Mouse (Mus musculus) cortical plate, adult 2 months (tissue): ENCODE measurements around the gene Mapre3. TPM values are rescaled to one million over a fixed set of nuclear protein-coding genes. Genes with fewer than 3 reads are reported as not detected.
A peak's percentile ranks its signal among the peaks of the same experiment; 100 is the strongest.

Experiments used
- H3K27ac ChIP-seq: fragments of 200-500 bp; 2 replicates; pipeline ENCODE4 v1.5.1; 2012; ENCODE audit warnings: low read length, control low read depth, inconsistent platforms; ENCODE audit not compliant: insufficient read depth
- H3K4me1 ChIP-seq: fragments of 200-500 bp; 2 replicates; pipeline ENCODE4 v1.6.1; 2011; ENCODE audit warnings: low read length; ENCODE audit not compliant: control insufficient read depth, insufficient read depth
- H3K4me3 ChIP-seq: fragments of 200-500 bp; 2 replicates; pipeline ENCODE4 v1.5.1; 2011; ENCODE audit warnings: mild to moderate bottlenecking, low read length, control low read depth; ENCODE audit not compliant: insufficient read depth
- CTCF ChIP-seq: fragments of 200-500 bp; IDR thresholded peaks from 2 replicates; pipeline ENCODE4 v1.5.1; 2011; ENCODE audit warnings: mild to moderate bottlenecking, control low read depth, low read length; ENCODE audit not compliant: insufficient read depth; ENCODE audit errors: extremely low read depth
- POLR2A ChIP-seq: fragments of 200-500 bp; IDR thresholded peaks from 2 replicates; pipeline ENCODE4 v1.6.1; 2011; ENCODE audit warnings: mild to moderate bottlenecking, low read length, control low read depth; ENCODE audit not compliant: insufficient read depth; ENCODE audit errors: extremely low read depth
- polyA plus RNA-seq: library from polyadenylated mRNA; depleted of rRNA; stranded (reverse); fragments of >200 nt; gene quantifications from 2 replicates; pipeline ENCODE4 v1.2.3, GENCODE M21; 2012

Gene Mapre3
- polyA plus RNA-seq, 1 experiment: 268 TPM

GRCm38 (mm10) chr5:30855674-30856073, 41.2 kb downstream of the Mapre3 start:
- Histone ChIP-seq H3K4me1 (0 out of 2 replicates have a peak, but pooled peaks cover 3% of the 10 kb centered on the region), H3K4me3 (no peak overlapping the region), H3K27ac (no peak overlapping the region)
- TF ChIP-seq POLR2A: no peak
- no peak for TF ChIP-seq CTCF

GRCm38 (mm10) chr5:30856124-30856523, 41.7 kb downstream of the Mapre3 start:
- H3K4me1 ChIP-seq: 0 out of 2 replicates have a peak, but pooled peaks cover 3% of the 10 kb centered on the region
- no peak overlapping the region for H3K4me3 ChIP-seq
- H3K27ac ChIP-seq: no peak overlapping the region
- TF ChIP-seq CTCF: peak; percentile 32; the same call in 1 of the 2 replicates
- no peak for TF ChIP-seq POLR2A

- no peak overlapping the region for H3K27ac ChIP-seq
- H3K4me3 ChIP-seq: no peak overlapping the region
- H3K4me1 ChIP-seq: 0 out of 2 replicates have a peak, but pooled peaks cover 1% of the 10 kb centered on the region
- TF ChIP-seq CTCF (no peak), POLR2A (no peak)
Observed at GRCm38 (mm10) chr5:30863852-30864251, 49.4 kb downstream of the Mapre3 start.

GRCm38 (mm10) chr5:30864322-30864721, 49.9 kb downstream of the Mapre3 start:
- Histone ChIP-seq H3K4me1 (no peaks in the 10 kb centered on the region), H3K4me3 (no peak overlapping the region), H3K27ac (no peak overlapping the region)
- TF ChIP-seq CTCF (no peak), POLR2A (no peak)

- H3K4me3 ChIP-seq: no peak overlapping the region
- no peak overlapping the region for H3K27ac ChIP-seq
- no peak for TF ChIP-seq POLR2A
- TF ChIP-seq CTCF: no peak
Observed at GRCm38 (mm10) chr5:30866871-30867270, 52.4 kb downstream of the Mapre3 start.

GRCm38 (mm10) chr5:30867712-30868111, 53.3 kb downstream of the Mapre3 start, which contains the start of gene Tmem214:
TSS of gene Tmem214 (plus strand) at chr5:30868012.
- H3K4me3 ChIP-seq: no peak within 1 kb of the TSS
- H3K4me1 ChIP-seq: no peaks in the 10 kb centered on the region
- TF ChIP-seq POLR2A (no peak), CTCF (no peak)
- no peak within 1 kb of the TSS for H3K27ac ChIP-seq

More at GRCm38 (mm10) chr5:30866871-30867270, 52.4 kb downstream of the Mapre3 start:
- no peaks in the 10 kb centered on the region for H3K4me1 ChIP-seq

- H3K4me3 ChIP-seq: peak overlapping the region; percentile 91
- H3K4me1 ChIP-seq: no peaks in the 10 kb centered on the region
- H3K27ac ChIP-seq: no peak overlapping the region
- TF ChIP-seq POLR2A: no peak
- no peak for TF ChIP-seq CTCF
Observed at GRCm38 (mm10) chr5:30868981-30869380, 54.5 kb downstream of the Mapre3 start.

- no peaks in the 10 kb centered on the region for H3K4me1 ChIP-seq
- TF ChIP-seq CTCF: no peak
- TF ChIP-seq POLR2A: peak; percentile 76
- peak overlapping the region; percentile 58 for H3K27ac ChIP-seq
- peak overlapping the region; percentile 91 for H3K4me3 ChIP-seq
Observed at GRCm38 (mm10) chr5:30869405-30870130, 55.1 kb downstream of the Mapre3 start.

- no peaks in the 10 kb centered on the region for H3K4me1 ChIP-seq
- no peak overlapping the region for H3K27ac ChIP-seq
- TF ChIP-seq CTCF (no peak), POLR2A (no peak)
- H3K4me3 ChIP-seq: peak overlapping the region; percentile 91
Observed at GRCm38 (mm10) chr5:30870131-30870406, 55.6 kb downstream of the Mapre3 start.

GRCm38 (mm10) chr5:30872574-30872973, 58.1 kb downstream of the Mapre3 start:
- Histone ChIP-seq H3K4me3 (no peak overlapping the region), H3K4me1 (no peaks in the 10 kb centered on the region), H3K27ac (no peak overlapping the region)
- no peak for TF ChIP-seq POLR2A
- TF ChIP-seq CTCF: no peak
